Mouse (Mus musculus): ENCODE results near the gene Lyzl4. TPM values are rescaled to one million over a fixed set of nuclear protein-coding genes. Genes with fewer than 3 reads are reported as not detected.
A peak's percentile ranks its signal among the peaks of the same experiment; 100 is the strongest.

Lyzl4 gene
- polyA plus RNA-seq, 1 experiment from 2014 or later, result not detected

DNA sequence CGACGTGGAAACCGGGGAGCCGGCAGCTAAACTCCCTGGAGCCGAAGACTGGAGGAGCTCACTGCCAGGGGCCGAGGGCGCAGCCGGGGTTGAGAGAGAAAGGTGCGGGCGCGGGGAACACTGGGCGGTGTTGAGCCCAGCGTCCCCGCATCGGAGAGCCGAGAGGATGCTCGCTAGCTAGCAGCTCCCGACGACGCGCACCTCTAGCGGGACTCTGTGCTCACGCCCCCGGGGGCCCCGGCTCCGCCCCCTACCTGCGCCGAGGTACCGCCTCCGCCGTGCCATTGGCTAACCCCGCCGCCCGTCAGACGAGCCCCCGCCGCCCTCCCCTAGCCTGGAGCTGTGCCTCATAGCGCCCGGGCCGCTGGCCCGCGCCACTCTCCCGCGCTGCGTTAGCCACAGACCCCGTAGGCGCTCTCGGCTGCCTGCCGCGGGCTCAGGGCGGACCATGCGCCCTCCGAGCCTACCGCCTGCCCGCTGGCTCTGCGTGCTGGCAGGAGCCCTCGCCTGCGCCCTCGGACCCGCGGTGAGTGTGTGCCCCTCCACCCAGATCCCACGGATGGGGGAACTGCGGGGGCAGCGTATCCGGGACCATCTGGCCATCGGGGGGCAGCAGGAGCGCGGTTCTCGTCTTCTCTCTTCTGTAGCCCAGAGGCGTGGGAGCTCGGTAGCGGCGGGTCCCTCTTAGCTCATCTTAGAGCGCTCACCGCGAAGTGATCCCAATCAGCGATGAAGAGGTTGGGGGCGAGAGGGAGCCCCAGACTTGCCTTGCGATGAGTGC is 695 bp upstream of the Lyzl4 start, which contains the start of gene Vipr1:
Gene Vipr1, plus strand, starts transcription at position 316 of the 781 bp plus-strand sequence.
- peak within 1 kb of the TSS; percentile 63 for H3K4me2 ChIP-seq
- peak within 1 kb of the TSS; percentile 38 for H3K4me3 ChIP-seq (ENCODE audit: low read depth, low read length)
- under 1% methylated on average over 78 of the region's 79 CpGs for WGBS (ENCODE audit: insufficient replicate concordance)
- no peaks in the 10 kb centered on the region for H3K9me3 ChIP-seq (replicated peaks; ENCODE audit: control insufficient read depth, low read length)
- peak; percentile 72 for ATAC-seq (replicated peaks; ENCODE audit: insufficient number of reproducible peaks, low FRiP score, low TSS enrichment)
- H3K27ac ChIP-seq (ENCODE audit: low read depth, low read length), result no peak within 1 kb of the TSS
- peaks cover 61% of the 10 kb centered on the region for H3K27me3 ChIP-seq (ENCODE audit: control insufficient read depth, insufficient read depth, low read length)
- no peaks in the 10 kb centered on the region for H3K36me3 ChIP-seq (ENCODE audit: control insufficient read depth, insufficient read depth, low read length)
- peak within 1 kb of the TSS; percentile 2; the same call in 1 of the 2 replicates for H3K9ac ChIP-seq (ENCODE audit: low read depth, low read length)
- H3K4me1 ChIP-seq (ENCODE audit: control insufficient read depth, insufficient read depth, low read length), result peaks cover 15% of the 10 kb centered on the region

GRCm38 (mm10) chr9:121641235-121641915 is 521 bp downstream of the Lyzl4 start:
- WGBS (ENCODE audit: insufficient replicate concordance), result 12% methylated on average over 27 of the region's 27 CpGs
- ATAC-seq (replicated peaks; ENCODE audit: insufficient number of reproducible peaks, low FRiP score, low TSS enrichment), result no peak

DNA sequence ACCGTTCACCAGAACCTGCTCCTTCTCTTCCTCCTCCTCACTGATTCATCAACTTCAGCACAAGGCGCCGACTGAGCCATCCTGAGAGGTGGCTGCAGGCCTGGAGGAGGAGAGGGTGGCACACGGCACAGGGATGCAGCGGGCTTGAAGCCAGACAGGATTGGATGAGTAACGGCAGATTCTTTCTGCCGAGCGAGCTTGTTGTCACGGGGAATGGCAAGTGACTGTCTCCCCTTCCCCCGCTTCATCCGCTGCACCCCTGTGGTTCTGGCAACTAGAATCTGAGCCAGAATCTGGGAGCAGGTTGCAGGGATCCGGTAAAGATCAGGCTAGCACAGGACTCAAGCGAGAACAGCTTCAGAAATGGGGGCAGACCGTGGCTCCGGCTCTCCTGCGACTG is 2.1 kb downstream of the Lyzl4 start:
- Histone ChIP-seq H3K27me3 (ENCODE audit: control insufficient read depth, insufficient read depth, low read length) (peaks cover 67% of the 10 kb centered on the region), H3K9ac (ENCODE audit: low read depth, low read length) (no peak overlapping the region), H3K9me3 (replicated peaks; ENCODE audit: control insufficient read depth, low read length) (no peaks in the 10 kb centered on the region), H3K4me2 (no peak overlapping the region), H3K4me1 (ENCODE audit: control insufficient read depth, insufficient read depth, low read length) (peaks cover 15% of the 10 kb centered on the region), H3K36me3 (ENCODE audit: control insufficient read depth, insufficient read depth, low read length) (no peaks in the 10 kb centered on the region), H3K27ac (ENCODE audit: low read depth, low read length) (no peak overlapping the region), H3K4me3 (ENCODE audit: low read depth, low read length) (no peak overlapping the region)
- 46% methylated on average over 16 of the region's 16 CpGs for WGBS (ENCODE audit: insufficient replicate concordance)
- ATAC-seq (replicated peaks; ENCODE audit: insufficient number of reproducible peaks, low FRiP score, low TSS enrichment), result no peak

More at GRCm38 (mm10) chr9:121641235-121641915, 521 bp downstream of the Lyzl4 start:
- no peaks in the 10 kb centered on the region for H3K9me3 ChIP-seq (replicated peaks; ENCODE audit: control insufficient read depth, low read length)
- H3K4me2 ChIP-seq, result peak overlapping the region; percentile 63
- H3K9ac ChIP-seq (ENCODE audit: low read depth, low read length), result no peak overlapping the region
- peaks cover 63% of the 10 kb centered on the region for H3K27me3 ChIP-seq (ENCODE audit: control insufficient read depth, insufficient read depth, low read length)
- no peaks in the 10 kb centered on the region for H3K36me3 ChIP-seq (ENCODE audit: control insufficient read depth, insufficient read depth, low read length)
- H3K4me3 ChIP-seq (ENCODE audit: low read depth, low read length), result peak overlapping the region; percentile 38
- no peak overlapping the region for H3K27ac ChIP-seq (ENCODE audit: low read depth, low read length)
- H3K4me1 ChIP-seq (ENCODE audit: control insufficient read depth, insufficient read depth, low read length), result peaks cover 15% of the 10 kb centered on the region

- H3K4me2 ChIP-seq, result no peak overlapping the region
- H3K4me3 ChIP-seq (ENCODE audit: low read depth, low read length), result no peak overlapping the region
- no peak overlapping the region for H3K27ac ChIP-seq (ENCODE audit: low read depth, low read length)
- no peaks in the 10 kb centered on the region for H3K36me3 ChIP-seq (ENCODE audit: control insufficient read depth, insufficient read depth, low read length)
- ATAC-seq (replicated peaks; ENCODE audit: insufficient number of reproducible peaks, low FRiP score, low TSS enrichment), result no peak
- H3K9me3 ChIP-seq (replicated peaks; ENCODE audit: control insufficient read depth, low read length), result no peaks in the 10 kb centered on the region
- no peak overlapping the region for H3K9ac ChIP-seq (ENCODE audit: low read depth, low read length)
- peaks cover 41% of the 10 kb centered on the region for H3K27me3 ChIP-seq (ENCODE audit: control insufficient read depth, insufficient read depth, low read length)
- H3K4me1 ChIP-seq (ENCODE audit: control insufficient read depth, insufficient read depth, low read length), result peaks cover 6% of the 10 kb centered on the region; the same call in 1 of the 2 replicates
- WGBS (ENCODE audit: insufficient replicate concordance), result 51% methylated on average over 7 of the region's 7 CpGs
These were observed 5.9 kb downstream of the Lyzl4 start for GRCm38 (mm10) chr9:121635835-121636576.

DNA sequence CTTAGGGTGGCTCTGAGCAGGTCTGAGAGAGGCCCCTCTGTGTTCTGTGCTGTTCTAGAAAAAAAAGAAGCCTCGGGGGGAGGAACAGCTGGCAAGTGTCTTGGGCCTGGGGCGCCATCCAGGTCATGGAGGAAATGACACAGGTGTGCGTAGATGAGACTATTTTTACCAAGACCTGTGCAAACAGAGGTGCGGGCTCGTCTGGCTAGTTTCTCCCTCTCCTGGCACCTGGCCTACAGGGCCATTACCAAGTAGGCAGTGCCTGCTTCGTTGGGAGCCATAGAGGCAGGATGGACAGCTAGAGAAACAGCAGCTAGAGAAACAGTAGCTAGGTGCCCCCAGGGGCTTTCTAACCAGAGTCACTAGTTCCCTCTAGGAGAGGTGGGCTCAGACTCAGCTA is 8.6 kb downstream of the Lyzl4 start:
- peaks cover 20% of the 10 kb centered on the region for H3K27me3 ChIP-seq (ENCODE audit: control insufficient read depth, insufficient read depth, low read length)
- no peak overlapping the region for H3K27ac ChIP-seq (ENCODE audit: low read depth, low read length)
- no peak for ATAC-seq (replicated peaks; ENCODE audit: insufficient number of reproducible peaks, low FRiP score, low TSS enrichment)
- WGBS (ENCODE audit: insufficient replicate concordance), result 80% methylated on average over 6 of the region's 6 CpGs
- no peak overlapping the region for H3K4me2 ChIP-seq
- peaks cover 6% of the 10 kb centered on the region; the same call in 1 of the 2 replicates for H3K4me1 ChIP-seq (ENCODE audit: control insufficient read depth, insufficient read depth, low read length)
- no peaks in the 10 kb centered on the region for H3K9me3 ChIP-seq (replicated peaks; ENCODE audit: control insufficient read depth, low read length)
- no peak overlapping the region for H3K4me3 ChIP-seq (ENCODE audit: low read depth, low read length)
- H3K9ac ChIP-seq (ENCODE audit: low read depth, low read length), result no peak overlapping the region
- no peaks in the 10 kb centered on the region for H3K36me3 ChIP-seq (ENCODE audit: control insufficient read depth, insufficient read depth, low read length)

DNA sequence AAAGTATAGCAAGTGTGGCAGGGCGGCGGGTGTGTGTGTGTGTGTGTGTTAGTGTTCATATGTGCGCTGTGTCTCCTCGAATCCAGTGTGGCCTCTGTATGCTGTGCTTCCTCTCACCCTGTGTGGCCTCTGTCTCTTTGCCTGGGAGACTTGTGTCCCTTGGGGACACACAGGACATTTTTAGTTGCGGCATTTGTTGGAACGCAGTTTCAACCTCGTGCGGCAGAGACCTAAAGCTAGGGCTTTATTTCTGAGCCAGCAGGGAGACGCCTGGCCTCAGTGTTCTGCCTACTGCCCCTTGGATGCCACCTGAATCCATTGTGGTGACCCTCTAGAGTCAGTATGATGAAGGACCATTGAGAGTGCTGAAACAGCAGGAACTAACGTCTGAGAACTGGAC is 9.0 kb downstream of the Lyzl4 start:
- H3K27me3 ChIP-seq (ENCODE audit: control insufficient read depth, insufficient read depth, low read length), result peaks cover 18% of the 10 kb centered on the region
- 90% methylated on average over 10 of the region's 10 CpGs for WGBS (ENCODE audit: insufficient replicate concordance)
- no peak overlapping the region for H3K4me3 ChIP-seq (ENCODE audit: low read depth, low read length)
- H3K4me2 ChIP-seq, result no peak overlapping the region
- peaks cover 6% of the 10 kb centered on the region; the same call in 1 of the 2 replicates for H3K4me1 ChIP-seq (ENCODE audit: control insufficient read depth, insufficient read depth, low read length)
- no peak overlapping the region for H3K27ac ChIP-seq (ENCODE audit: low read depth, low read length)
- ATAC-seq (replicated peaks; ENCODE audit: insufficient number of reproducible peaks, low FRiP score, low TSS enrichment), result no peak
- H3K36me3 ChIP-seq (ENCODE audit: control insufficient read depth, insufficient read depth, low read length), result no peaks in the 10 kb centered on the region
- H3K9me3 ChIP-seq (replicated peaks; ENCODE audit: control insufficient read depth, low read length), result no peaks in the 10 kb centered on the region
- H3K9ac ChIP-seq (ENCODE audit: low read depth, low read length), result no peak overlapping the region

GRCm38 (mm10) chr9:121631946-121632345 is 9.9 kb downstream of the Lyzl4 start:
- Histone ChIP-seq H3K27ac (ENCODE audit: low read depth, low read length) (no peak overlapping the region), H3K4me1 (ENCODE audit: control insufficient read depth, insufficient read depth, low read length) (peaks cover 6% of the 10 kb centered on the region; the same call in 1 of the 2 replicates), H3K9me3 (replicated peaks; ENCODE audit: control insufficient read depth, low read length) (no peaks in the 10 kb centered on the region), H3K36me3 (ENCODE audit: control insufficient read depth, insufficient read depth, low read length) (no peaks in the 10 kb centered on the region), H3K27me3 (ENCODE audit: control insufficient read depth, insufficient read depth, low read length) (peaks cover 18% of the 10 kb centered on the region), H3K9ac (ENCODE audit: low read depth, low read length) (no peak overlapping the region), H3K4me2 (no peak overlapping the region), H3K4me3 (ENCODE audit: low read depth, low read length) (no peak overlapping the region)
- ATAC-seq (replicated peaks; ENCODE audit: insufficient number of reproducible peaks, low FRiP score, low TSS enrichment), result no peak
- 23% methylated on average over 4 of the region's 4 CpGs for WGBS (ENCODE audit: insufficient replicate concordance)

DNA sequence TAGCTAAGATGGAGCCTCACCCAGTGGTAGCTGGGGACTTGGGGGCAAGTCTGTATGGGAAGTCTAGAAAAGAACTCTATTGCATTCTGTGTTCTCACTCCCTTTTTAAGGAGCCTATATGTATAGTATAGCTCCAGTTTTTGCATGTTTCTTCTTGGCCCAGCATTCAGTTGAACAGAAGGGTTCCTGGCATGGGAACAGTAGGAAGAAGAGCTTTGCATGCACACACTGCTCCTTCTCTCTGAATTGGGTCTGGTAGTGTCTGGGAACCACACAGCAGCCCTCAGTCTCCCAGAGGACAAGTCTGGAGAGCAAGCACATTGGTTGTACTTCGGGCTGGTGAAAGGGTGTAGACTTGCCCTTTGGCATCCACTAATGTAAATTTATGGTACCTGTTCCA is 11.3 kb downstream of the Lyzl4 start:
- WGBS (ENCODE audit: insufficient replicate concordance), result 75% methylated on average over 1 of the region's 1 CpGs
- Histone ChIP-seq H3K9me3 (replicated peaks; ENCODE audit: control insufficient read depth, low read length) (no peaks in the 10 kb centered on the region), H3K4me3 (ENCODE audit: low read depth, low read length) (no peak overlapping the region), H3K27me3 (ENCODE audit: control insufficient read depth, insufficient read depth, low read length) (peaks cover 11% of the 10 kb centered on the region), H3K36me3 (ENCODE audit: control insufficient read depth, insufficient read depth, low read length) (no peaks in the 10 kb centered on the region), H3K9ac (ENCODE audit: low read depth, low read length) (no peak overlapping the region), H3K27ac (ENCODE audit: low read depth, low read length) (no peak overlapping the region), H3K4me2 (no peak overlapping the region), H3K4me1 (ENCODE audit: control insufficient read depth, insufficient read depth, low read length) (peaks cover 6% of the 10 kb centered on the region; the same call in 1 of the 2 replicates)
- ATAC-seq (replicated peaks; ENCODE audit: insufficient number of reproducible peaks, low FRiP score, low TSS enrichment), result no peak

Data from heart, embryonic 11.5 days (tissue).